Mouse (Mus musculus) cerebellum, adult 2 months (tissue): Measurements from ENCODE around the gene Cpa5. TPM values are rescaled to one million over a fixed set of nuclear protein-coding genes. Genes with fewer than 3 reads are reported as not detected.

Experiments used
- DNase-seq, 2 experiments: peaks; one replicate each; pipeline ENCODE4 v3.0.0; 2021
- H3K27ac ChIP-seq: fragments of 200-500 bp; 2 replicates; pipeline ENCODE4 v1.5.1; 2012; ENCODE audit warnings: low read length, control low read depth, inconsistent platforms; ENCODE audit not compliant: insufficient read depth
- H3K27me3 ChIP-seq: fragments of 200-500 bp; 2 replicates; pipeline ENCODE4 v1.6.1; 2012; ENCODE audit warnings: inconsistent platforms, mild to moderate bottlenecking, low read length, moderate library complexity; ENCODE audit not compliant: control insufficient read depth, insufficient read depth
- H3K4me1 ChIP-seq: fragments of 200-500 bp; 2 replicates; pipeline ENCODE4 v1.6.1; 2011; ENCODE audit warnings: low read length; ENCODE audit not compliant: control insufficient read depth, insufficient read depth
- H3K4me3 ChIP-seq: fragments of 200-500 bp; replicated peaks from 2 replicates; pipeline ENCODE3; 2011; ENCODE audit warnings: mild to moderate bottlenecking, low read depth, low read length, control low read depth; ENCODE audit not compliant: insufficient read depth
- CTCF ChIP-seq: fragments of 200-500 bp; IDR thresholded peaks from 2 replicates; pipeline ENCODE4 v1.5.1; 2011; ENCODE audit warnings: low read depth, mild to moderate bottlenecking, control low read depth, low read length, moderate library complexity, borderline replicate concordance; ENCODE audit not compliant: insufficient read depth
- POLR2A ChIP-seq: fragments of 200-500 bp; IDR thresholded peaks from 2 replicates; pipeline ENCODE4 v1.6.1; 2011; ENCODE audit warnings: low read length, control low read depth, borderline replicate concordance; ENCODE audit not compliant: insufficient read depth
- WGBS: fragments of 180-500 bp; shearing (Covaris S2); methylation state at CpG from one replicate; pipeline ENCODE4 v1.1.7; 2018; 5-methylcytosine and 5-hydroxymethylcytosine counted together
- polyA plus RNA-seq: library from polyadenylated mRNA; depleted of rRNA; stranded (reverse); fragments of >200 nt; gene quantifications from 2 replicates; pipeline ENCODE4 v1.2.3, GENCODE M21; 2012

The Cpa5 gene
- polyA plus RNA-seq, 1 experiment, result not detected

GRCm38 (mm10) chr6:30654402-30654859 is 43.6 kb downstream of the Cpa5 start:
- 92% methylated on average over 6 of the region's 6 CpGs for WGBS
- H3K4me1 ChIP-seq, result no peaks in the 10 kb centered on the region; the same call in 1 of the 2 replicates
- no peak for DNase-seq
- no peak overlapping the region for H3K4me3 ChIP-seq
- H3K27me3 ChIP-seq, result no peaks in the 10 kb centered on the region
- no peak for TF ChIP-seq POLR2A
- TF ChIP-seq CTCF, result no peak
- H3K27ac ChIP-seq, result no peak overlapping the region

GRCm38 (mm10) chr6:30654932-30655331 is 44.1 kb downstream of the Cpa5 start:
- H3K27me3 ChIP-seq, result no peaks in the 10 kb centered on the region
- TF ChIP-seq POLR2A (no peak), CTCF (no peak)
- no peak overlapping the region for H3K4me3 ChIP-seq
- no peak for DNase-seq
- H3K4me1 ChIP-seq, result no peaks in the 10 kb centered on the region; the same call in 1 of the 2 replicates
- no peak overlapping the region for H3K27ac ChIP-seq
- 98% methylated on average over 3 of the region's 3 CpGs for WGBS

GRCm38 (mm10) chr6:30657279-30657678 is 46.5 kb downstream of the Cpa5 start:
- no peak overlapping the region for H3K4me3 ChIP-seq
- WGBS, result 94% methylated on average over 12 of the region's 12 CpGs
- no peaks in the 10 kb centered on the region for H3K4me1 ChIP-seq
- no peaks in the 10 kb centered on the region for H3K27me3 ChIP-seq
- H3K27ac ChIP-seq, result no peak overlapping the region
- TF ChIP-seq POLR2A (no peak), CTCF (no peak)
- DNase-seq, result no peak

GRCm38 (mm10) chr6:30658619-30659018 is 47.8 kb downstream of the Cpa5 start:
- no peak for DNase-seq
- whole genome bisulfite sequencing, result 85% methylated on average over 9 of the region's 9 CpGs
- no peak overlapping the region for H3K27ac ChIP-seq

GRCm38 (mm10) chr6:30664776-30665175 is 54.0 kb downstream of the Cpa5 start:
- TF ChIP-seq CTCF, result no peak
- Histone ChIP-seq H3K27ac (no peak overlapping the region), H3K4me3 (no peak overlapping the region), H3K27me3 (no peaks in the 10 kb centered on the region), H3K4me1 (no peaks in the 10 kb centered on the region)
- WGBS, result 59% methylated on average over 6 of the region's 6 CpGs
- no peak for DNase-seq

More at GRCm38 (mm10) chr6:30658619-30659018, 47.8 kb downstream of the Cpa5 start:
- no peak for TF ChIP-seq CTCF
- TF ChIP-seq POLR2A, result no peak
- Histone ChIP-seq H3K27me3 (no peaks in the 10 kb centered on the region), H3K4me1 (no peaks in the 10 kb centered on the region), H3K4me3 (no peak overlapping the region)

- 77% methylated on average over 4 of the region's 4 CpGs for WGBS
- Histone ChIP-seq H3K4me3 (no peak overlapping the region), H3K27me3 (no peaks in the 10 kb centered on the region), H3K27ac (no peak overlapping the region), H3K4me1 (no peaks in the 10 kb centered on the region)
- TF ChIP-seq POLR2A (no peak), CTCF (no peak)
- DNase-seq, result no peak
These were observed 54.5 kb downstream of the Cpa5 start for GRCm38 (mm10) chr6:30665296-30665695.

- Histone ChIP-seq H3K27ac (no peak overlapping the region), H3K4me1 (no peaks in the 10 kb centered on the region), H3K27me3 (no peaks in the 10 kb centered on the region), H3K4me3 (no peak overlapping the region)
- 65% methylated on average over 6 of the region's 6 CpGs for WGBS
- no peak for DNase-seq
- TF ChIP-seq CTCF (no peak), POLR2A (no peak)
These were observed 55.2 kb downstream of the Cpa5 start for GRCm38 (mm10) chr6:30666043-30666442.

GRCm38 (mm10) chr6:30667585-30667984 is 56.8 kb downstream of the Cpa5 start:
- TF ChIP-seq CTCF (no peak), POLR2A (no peak)
- H3K27ac ChIP-seq, result no peak overlapping the region
- no peaks in the 10 kb centered on the region for H3K27me3 ChIP-seq
- DNase-seq, result no peak
- H3K4me3 ChIP-seq, result no peak overlapping the region
- no peaks in the 10 kb centered on the region for H3K4me1 ChIP-seq
- WGBS, result 59% methylated on average over 5 of the region's 5 CpGs

GRCm38 (mm10) chr6:30671696-30672095 is 60.9 kb downstream of the Cpa5 start:
- Histone ChIP-seq H3K4me1 (no peaks in the 10 kb centered on the region), H3K4me3 (no peak overlapping the region), H3K27ac (no peak overlapping the region), H3K27me3 (no peaks in the 10 kb centered on the region)
- WGBS, result 64% methylated on average over 5 of the region's 5 CpGs
- DNase-seq, result no peak
- TF ChIP-seq POLR2A (no peak), CTCF (no peak)
